Comparison of ENCODE assay signal across 8 mouse cellular contexts in the genomic region with DNA sequence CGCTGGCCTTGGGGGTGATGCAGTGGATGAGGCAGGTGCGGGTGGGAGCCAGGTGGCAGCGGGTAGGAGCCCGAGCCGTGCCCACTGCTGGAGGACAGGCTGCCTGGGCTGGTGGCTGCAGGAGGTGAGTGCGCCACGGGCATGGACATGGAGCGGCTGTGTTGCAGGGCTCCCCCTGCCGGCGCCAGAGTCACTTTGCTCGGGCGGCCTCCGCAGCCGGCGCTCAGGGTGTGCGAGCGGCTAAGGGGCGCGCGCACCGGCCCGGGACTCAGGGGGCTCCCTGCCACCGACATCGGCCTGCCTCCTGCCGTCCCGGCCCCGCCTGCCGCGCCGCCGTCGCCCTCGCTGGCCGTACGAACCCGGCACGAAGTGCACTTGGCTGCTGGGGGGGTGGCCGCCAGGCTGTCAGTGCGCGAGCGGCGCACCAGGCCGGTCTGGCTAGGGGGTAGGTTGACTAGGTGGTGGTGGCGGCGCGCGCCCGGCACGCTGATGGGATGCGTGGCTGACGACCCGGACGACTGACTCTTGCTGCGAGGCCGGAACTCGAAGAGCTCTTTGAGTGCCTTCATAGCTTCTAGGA. TPM values are rescaled to one million over a fixed set of nuclear protein-coding genes. Genes with fewer than 3 reads are reported as not detected.
A peak's percentile ranks its signal among the peaks of the same experiment; 100 is the strongest.
DNase-seq lines count a peak whose midpoint lies in the region; ATAC-seq and TF ChIP-seq lines count a peak whose summit lies in the region.

No protein-coding gene starts in this region.

- peak; percentile 38; the same call in 1 of the 2 replicates for ATAC-seq in embryonic facial prominence, embryonic 13.5 days (ENCODE audit: insufficient number of reproducible peaks, insufficient read depth, low FRiP score, low TSS enrichment, low read depth)
- ATAC-seq in limb, embryonic 14.5 days (ENCODE audit: low FRiP score, low read depth), result peak; percentile 36
- ATAC-seq in midbrain, embryonic 16.5 days, result peak; percentile 51

- peak overlapping the region; percentile 95 for H3K4me2 ChIP-seq in embryonic facial prominence, embryonic 13.5 days
- peak overlapping the region; percentile 94 for H3K4me2 ChIP-seq in limb, embryonic 14.5 days (replicated peaks; ENCODE audit: low read depth, low read length, severe bottlenecking)
- peak overlapping the region; percentile 95 for H3K4me2 ChIP-seq in midbrain, embryonic 16.5 days (ENCODE audit: low read length)

- H3K4me3 ChIP-seq in embryonic facial prominence, embryonic 13.5 days, result peak overlapping the region; percentile 82
- peak overlapping the region; percentile 90 for H3K4me3 ChIP-seq in limb, embryonic 14.5 days (replicated peaks; ENCODE audit: low read length)
- peak overlapping the region; percentile 87 for H3K4me3 ChIP-seq in midbrain, embryonic 16.5 days (ENCODE audit: low read depth, low read length)
- H3K4me3 ChIP-seq in spleen, adult 2 months (ENCODE audit: extremely low read depth, insufficient read depth, insufficient read length), result peak overlapping the region; percentile 86

- peak overlapping the region; percentile 90 for H3K9ac ChIP-seq in embryonic facial prominence, embryonic 13.5 days
- H3K9ac ChIP-seq in limb, embryonic 14.5 days (ENCODE audit: low read depth, low read length, severe bottlenecking), result peak overlapping the region; percentile 91
- H3K9ac ChIP-seq in midbrain, embryonic 16.5 days (ENCODE audit: low read depth, low read length), result peak overlapping the region; percentile 83

- peaks cover 65% of the 10 kb centered on the region for H3K4me1 ChIP-seq in embryonic facial prominence, embryonic 13.5 days
- peaks cover 44% of the 10 kb centered on the region for H3K4me1 ChIP-seq in limb, embryonic 14.5 days (ENCODE audit: control insufficient read depth, insufficient read depth, low read length)
- H3K4me1 ChIP-seq in midbrain, embryonic 16.5 days (ENCODE audit: control insufficient read depth, insufficient read depth, low read length), result peaks cover 55% of the 10 kb centered on the region
- peaks cover 32% of the 10 kb centered on the region for H3K4me1 ChIP-seq in spleen, adult 2 months (ENCODE audit: control insufficient read depth, insufficient read depth, insufficient read length)

- peak overlapping the region; percentile 98 for H3K27ac ChIP-seq in embryonic facial prominence, embryonic 13.5 days
- H3K27ac ChIP-seq in limb, embryonic 14.5 days (replicated peaks; ENCODE audit: low read depth, low read length), result peak overlapping the region; percentile 97
- peak overlapping the region; percentile 100 for H3K27ac ChIP-seq in midbrain, embryonic 16.5 days (ENCODE audit: low read length)
- peak overlapping the region; percentile 97; the same call in 1 of the 2 replicates for H3K27ac ChIP-seq in spleen, adult 2 months (ENCODE audit: insufficient read depth, low read length)

- DNase-seq in 3134 (ENCODE audit: extremely low read depth, insufficient read length, low spot score), result peak; percentile 76
- peak; percentile 91 to 95 for DNase-seq in adrenal gland, postnatal 36 days
- peak; percentile 80 for DNase-seq in heart, adult 8-10 months (ENCODE audit: low spot score)
- peak; percentile 89 for DNase-seq in kidney, adult 9 months
- peak; percentile 81 for DNase-seq in limb, embryonic 14.5 days (ENCODE audit: low spot score)
- peak; percentile 55 to 82 for DNase-seq in spleen, adult 2 months (ENCODE audit: low read depth in 1 of 2, low spot score in 2 of 2)

- peaks cover 23% of the 10 kb centered on the region for H3K36me3 ChIP-seq in embryonic facial prominence, embryonic 13.5 days
- peaks cover 22% of the 10 kb centered on the region for H3K36me3 ChIP-seq in limb, embryonic 14.5 days (ENCODE audit: control insufficient read depth, insufficient read depth, low read length)
- H3K36me3 ChIP-seq in midbrain, embryonic 16.5 days (ENCODE audit: control insufficient read depth, insufficient read depth, low read length), result no peaks in the 10 kb centered on the region
- peaks cover 10% of the 10 kb centered on the region for H3K36me3 ChIP-seq in spleen, adult 2 months (ENCODE audit: control insufficient read depth, insufficient read depth, low read length)

- no peak for TF ChIP-seq POLR2A in limb, embryonic 14.5 days (IDR thresholded peaks at IDR 0.05; ENCODE audit: borderline replicate concordance, extremely low read depth, insufficient read depth, insufficient read length)
- TF ChIP-seq POLR2A in spleen, adult 2 months (IDR thresholded peaks at IDR 0.05; ENCODE audit: low read depth, low read length), result no peak

- H3K27me3 ChIP-seq in embryonic facial prominence, embryonic 13.5 days, result no peaks in the 10 kb centered on the region
- no peaks in the 10 kb centered on the region for H3K27me3 ChIP-seq in limb, embryonic 14.5 days (ENCODE audit: control insufficient read depth, insufficient read depth, low read length)
- no peaks in the 10 kb centered on the region for H3K27me3 ChIP-seq in midbrain, embryonic 16.5 days (ENCODE audit: control insufficient read depth, insufficient read depth, low read depth, low read length)
- peaks cover 3% of the 10 kb centered on the region; the same call in 1 of the 2 replicates for H3K27me3 ChIP-seq in spleen, adult 2 months (ENCODE audit: control insufficient read depth, insufficient read depth, low read length)

- no peaks in the 10 kb centered on the region for H3K9me3 ChIP-seq in embryonic facial prominence, embryonic 13.5 days
- H3K9me3 ChIP-seq in limb, embryonic 14.5 days (ENCODE audit: control insufficient read depth, low read length), result no peaks in the 10 kb centered on the region
- no peaks in the 10 kb centered on the region for H3K9me3 ChIP-seq in midbrain, embryonic 16.5 days (replicated peaks; ENCODE audit: control insufficient read depth, low read length, poor library complexity, severe bottlenecking)

- peak; percentile 78 for TF ChIP-seq CTCF in spleen, adult 2 months (IDR thresholded peaks at IDR 0.05; ENCODE audit: extremely low read depth, insufficient read depth, insufficient read length, insufficient replicate concordance)

- WGBS in embryonic facial prominence, embryonic 13.5 days, result under 1% methylated on average over 56 of the region's 56 CpGs
- WGBS in limb, embryonic 14.5 days, result under 1% methylated on average over 28 of the region's 56 CpGs
- WGBS in midbrain, embryonic 16.5 days, result under 1% methylated on average over 43 of the region's 56 CpGs
- WGBS in spleen, adult 2 months, result 1% methylated on average over 54 of the region's 56 CpGs

RNA-seq across cellular contexts. Expression of a gene that starts 1.2 kb away (rescaled TPM):
- total RNA-seq in adrenal gland, postnatal 36 days (2021), result 10 to 100 TPM; 47.4 to 60.1 TPM
- polyA plus RNA-seq in embryonic facial prominence, embryonic 13.5 days (2015; fragmentation: Nextera tagmentation; extraction: Ambion mirVana), result 7.7 and 8.7 TPM in 2 replicates
- total RNA-seq in heart, adult 8-10 months (2022), result 10 to 100 TPM in 1 of 4 experiments, 1 to 10 TPM in 3; 4.7 to 13.0 (median 6.8) TPM
- polyA plus RNA-seq in limb, embryonic 14.5 days (2012; rRNA removed), result 14.4 and 21.3 TPM in 2 replicates
- 9.7 and 11.8 TPM in 2 replicates for polyA plus RNA-seq in limb, embryonic 14.5 days (2014; fragmentation: Nextera tagmentation; extraction: Ambion mirVana)
- polyA plus RNA-seq in midbrain, embryonic 16.5 days (2015; fragmentation: Nextera tagmentation; extraction: Ambion mirVana), result 3.8 and 5.1 TPM in 2 replicates
- polyA plus RNA-seq in spleen, adult 2 months (2012; rRNA removed), result 11.6 and 16.9 TPM in 2 replicates

Comparison
In these comparisons a context has a peak if more than half of its experiments do, and no peak if none do; other contexts are left out.
1. Peak in every context shown above with its lines: DNase-seq, ATAC-seq, H3K4me3 ChIP-seq and H3K27ac ChIP-seq.